Mouse (Mus musculus) intestine, embryonic 14.5 days (tissue): ENCODE data around the gene Klc1. TPM values are rescaled to one million over a fixed set of nuclear protein-coding genes. Genes with fewer than 3 reads are reported as not detected.
"Not testable (repeated sequence)": the region's sequence is repeated elsewhere in the genome, so short reads cannot be mapped to it uniquely, and the experiment has no call there.

Experiments used
- ATAC-seq: fragments of 200-750 bp; cut with Nextera tagmentation; replicated peaks from 2 replicates; pipeline ENCODE4 v1.8.0; 2017; ENCODE audit warnings: low read depth, moderate number of reproducible peaks, moderate TSS enrichment, moderate library complexity; ENCODE audit not compliant: low FRiP score, low TSS enrichment
- DNase-seq: peaks from one replicate; pipeline ENCODE4 v3.0.0-alpha.2; 2018; ENCODE audit warnings: low spot score
- H3K27ac ChIP-seq: fragments of 300-500 bp; sonication (generic); 2 replicates; pipeline ENCODE4 v1.5.1; 2014; ENCODE audit warnings: low read depth, mild to moderate bottlenecking, control low read depth
- H3K27me3 ChIP-seq: fragments of 300-500 bp; sonication (generic); replicated peaks from 2 replicates; pipeline ENCODE4 v1.6.1; 2014; ENCODE audit warnings: low read length, control low read depth; ENCODE audit not compliant: control insufficient read depth, insufficient read depth
- H3K36me3 ChIP-seq: fragments of 300-500 bp; sonication (generic); 2 replicates; pipeline ENCODE4 v1.6.1; 2014; ENCODE audit warnings: low read length, control low read depth; ENCODE audit not compliant: control insufficient read depth, insufficient read depth
- H3K4me1 ChIP-seq: fragments of 300-500 bp; sonication (generic); replicated peaks from 2 replicates; pipeline ENCODE4 v1.6.1; 2014; ENCODE audit warnings: low read length, control low read depth, mixed read lengths; ENCODE audit not compliant: control insufficient read depth, insufficient read depth
- H3K4me2 ChIP-seq: fragments of 300-500 bp; sonication (generic); 2 replicates; pipeline ENCODE4 v1.6.1; 2014; ENCODE audit warnings: low read length
- H3K4me3 ChIP-seq: fragments of 300-500 bp; sonication (generic); 2 replicates; pipeline ENCODE4 v1.5.1; 2014; ENCODE audit warnings: low read depth, low read length, control low read depth, mixed read lengths
- H3K9ac ChIP-seq: fragments of 300-500 bp; sonication (generic); 2 replicates; pipeline ENCODE4 v1.6.1; 2014; ENCODE audit warnings: mild to moderate bottlenecking, low read length
- H3K9me3 ChIP-seq: fragments of 300-500 bp; sonication (generic); 2 replicates; pipeline ENCODE4 v1.6.1; 2016; ENCODE audit warnings: low read length, control low read depth; ENCODE audit not compliant: control insufficient read depth
- WGBS: fragments of 180-500 bp; shearing (Covaris S2); extraction: QIAGEN DNeasy Blood & Tissue Kit; methylation state at CpG from one replicate; pipeline ENCODE4 v1.1.7; 2014; 5-methylcytosine and 5-hydroxymethylcytosine counted together
- polyA plus RNA-seq: library from polyadenylated mRNA; unstranded; fragments of >200 nt; fragmentation: Nextera tagmentation; extraction: Ambion mirVana; gene quantifications from 2 replicates; pipeline ENCODE4 v1.2.1, GENCODE M21; 2014

Gene Klc1
- 109 and 121 TPM in 2 replicates for polyA plus RNA-seq

- under 1% methylated on average over 68 of the region's 85 CpGs for WGBS
- ATAC-seq: peak; percentile 69
Measured at GRCm38 (mm10) chr12:111758381-111759175, at the start of gene Klc1. Gene Klc1, plus strand, starts transcription at chr12:111758849.

GRCm38 (mm10) chr12:111710091-111710490 lies 48.6 kb upstream of the Klc1 start:
- H3K4me2 ChIP-seq: no peak overlapping the region
- WGBS: 87% methylated on average over 10 of the region's 10 CpGs
- ATAC-seq: no peak
- no peak overlapping the region for H3K4me3 ChIP-seq
- H3K4me1 ChIP-seq: peaks cover 17% of the 10 kb centered on the region
- DNase-seq: no peak
- no peaks in the 10 kb centered on the region for H3K9me3 ChIP-seq
- no peaks in the 10 kb centered on the region for H3K27me3 ChIP-seq
- peaks cover 38% of the 10 kb centered on the region for H3K36me3 ChIP-seq
- H3K27ac ChIP-seq: no peak overlapping the region
- H3K9ac ChIP-seq: no peak overlapping the region

More at GRCm38 (mm10) chr12:111758381-111759175, at the start of gene Klc1:
- peak within 1 kb of the TSS; percentile 83 for H3K4me3 ChIP-seq
- H3K4me1 ChIP-seq: peaks cover 20% of the 10 kb centered on the region
- H3K36me3 ChIP-seq: peaks cover 12% of the 10 kb centered on the region; the same call in 1 of the 2 replicates
- H3K9me3 ChIP-seq: no peaks in the 10 kb centered on the region
- peak within 1 kb of the TSS; percentile 72 for H3K27ac ChIP-seq
- no peaks in the 10 kb centered on the region for H3K27me3 ChIP-seq
- peak; percentile 86 for DNase-seq
- H3K4me2 ChIP-seq: peak within 1 kb of the TSS; percentile 65
- H3K9ac ChIP-seq: peak within 1 kb of the TSS; percentile 91

- under 1% methylated on average over 33 of the region's 33 CpGs for WGBS
- Histone ChIP-seq H3K36me3 (peaks cover 33% of the 10 kb centered on the region), H3K9ac (peak overlapping the region; percentile 91), H3K4me3 (peak overlapping the region; percentile 84), H3K9me3 (no peaks in the 10 kb centered on the region), H3K4me2 (peak overlapping the region; percentile 77), H3K27me3 (no peaks in the 10 kb centered on the region), H3K27ac (peak overlapping the region; percentile 62), H3K4me1 (peaks cover 13% of the 10 kb centered on the region)
- DNase-seq (no peak), ATAC-seq (peak; percentile 24; the same call in 1 of the 2 replicates)
Measured at GRCm38 (mm10) chr12:111712476-111712875, 46.2 kb upstream of the Klc1 start.

- Histone ChIP-seq H3K36me3 (peaks cover 32% of the 10 kb centered on the region), H3K9ac (peak within 1 kb of the TSS; percentile 91), H3K27me3 (no peaks in the 10 kb centered on the region), H3K27ac (peak within 1 kb of the TSS; percentile 62), H3K4me1 (peaks cover 13% of the 10 kb centered on the region), H3K4me2 (peak within 1 kb of the TSS; percentile 77), H3K9me3 (no peaks in the 10 kb centered on the region), H3K4me3 (peak within 1 kb of the TSS; percentile 84)
- peak; percentile 90 for DNase-seq
- ATAC-seq: peak; percentile 93
- under 1% methylated on average over 54 of the region's 86 CpGs for WGBS
Measured at GRCm38 (mm10) chr12:111713004-111713651, 45.5 kb upstream of the Klc1 start, which contains the start of the genes Bag5 and Apopt1. Gene Bag5, minus strand, starts transcription at chr12:111713257. Gene Apopt1, plus strand, starts transcription at chr12:111713261.

- not testable (repeated sequence) for H3K27me3 ChIP-seq, H3K27ac ChIP-seq, ATAC-seq, H3K9me3 ChIP-seq, DNase-seq
- WGBS: 73% methylated on average over 6 of the region's 6 CpGs
- peaks cover 24% of the 10 kb centered on the region for H3K36me3 ChIP-seq
- H3K4me1 ChIP-seq: peaks cover 13% of the 10 kb centered on the region
- peak overlapping the region; percentile 49 for H3K4me2 ChIP-seq
- H3K4me3 ChIP-seq: peak overlapping the region; percentile 84
- peak overlapping the region; percentile 91 for H3K9ac ChIP-seq
Measured at GRCm38 (mm10) chr12:111713880-111714279, 44.8 kb upstream of the Klc1 start.

- no peak overlapping the region for H3K9ac ChIP-seq
- H3K4me2 ChIP-seq: no peak overlapping the region
- ATAC-seq (no peak), DNase-seq (no peak)
- no peak overlapping the region for H3K27ac ChIP-seq
- WGBS: 97% methylated on average over 7 of the region's 7 CpGs
- H3K9me3 ChIP-seq: no peaks in the 10 kb centered on the region
- no peaks in the 10 kb centered on the region for H3K36me3 ChIP-seq
- H3K27me3 ChIP-seq: no peaks in the 10 kb centered on the region
- peaks cover 13% of the 10 kb centered on the region for H3K4me1 ChIP-seq
- H3K4me3 ChIP-seq: no peak overlapping the region
Measured at GRCm38 (mm10) chr12:111716505-111716904, 42.1 kb upstream of the Klc1 start.

- no peak for DNase-seq
- no peaks in the 10 kb centered on the region for H3K9me3 ChIP-seq
Measured at GRCm38 (mm10) chr12:111718656-111719055, 40.0 kb upstream of the Klc1 start.

GRCm38 (mm10) chr12:111720222-111720621 lies 38.4 kb upstream of the Klc1 start:
- DNase-seq: no peak
- WGBS: 74% methylated on average over 4 of the region's 4 CpGs

More at GRCm38 (mm10) chr12:111718656-111719055, 40.0 kb upstream of the Klc1 start:
- WGBS: 75% methylated on average over 8 of the region's 8 CpGs
- Histone ChIP-seq H3K4me1 (peaks cover 6% of the 10 kb centered on the region; the same call in 1 of the 2 replicates), H3K36me3 (peaks cover 7% of the 10 kb centered on the region), H3K27ac (no peak overlapping the region), H3K27me3 (no peaks in the 10 kb centered on the region), H3K9ac (no peak overlapping the region), H3K4me3 (no peak overlapping the region), H3K4me2 (no peak overlapping the region)
- no peak for ATAC-seq

More at GRCm38 (mm10) chr12:111720222-111720621, 38.4 kb upstream of the Klc1 start:
- Histone ChIP-seq H3K4me3 (no peak overlapping the region), H3K36me3 (peaks cover 7% of the 10 kb centered on the region), H3K27ac (no peak overlapping the region), H3K4me1 (no peaks in the 10 kb centered on the region), H3K9me3 (no peaks in the 10 kb centered on the region), H3K9ac (no peak overlapping the region), H3K4me2 (no peak overlapping the region), H3K27me3 (no peaks in the 10 kb centered on the region)
- ATAC-seq: no peak
